Mouse (Mus musculus): Measurements from ENCODE around the gene Slc35f4.

The Slc35f4 gene

GRCm38 (mm10) chr14:49277642-49278041, 248.2 kb downstream of the Slc35f4 start:
- no peak for DNase-seq

- DNase-seq, result no peak
These were observed 250.5 kb downstream of the Slc35f4 start for GRCm38 (mm10) chr14:49275376-49275775.

- DNase-seq, result no peak
These were observed 260.4 kb downstream of the Slc35f4 start for GRCm38 (mm10) chr14:49265286-49266002.
